Mouse (Mus musculus) midbrain, embryonic 14.5 days (tissue): Measurements from ENCODE around the gene Ttc30b. TPM values are rescaled to one million over a fixed set of nuclear protein-coding genes. Genes with fewer than 3 reads are reported as not detected.

ENCODE experiments used
- ATAC-seq: fragments of 200-750 bp; cut with Nextera tagmentation; 2 replicates; pipeline ENCODE4 v1.8.0; 2017; ENCODE audit warnings: moderate number of reproducible peaks, moderate library complexity; ENCODE audit not compliant: low FRiP score, low TSS enrichment
- DNase-seq: peaks from one replicate; pipeline ENCODE4 v3.0.0-alpha.2; 2015
- H3K27ac ChIP-seq: fragments of 300-500 bp; sonication (generic); replicated peaks from 2 replicates; pipeline ENCODE4 v1.5.1; 2014; ENCODE audit warnings: mild to moderate bottlenecking, low read depth, low read length, moderate library complexity
- H3K27me3 ChIP-seq: fragments of 300-500 bp; sonication (generic); 2 replicates; pipeline ENCODE4 v1.6.1; 2014; ENCODE audit warnings: low read length, control low read depth, mixed read lengths; ENCODE audit not compliant: control insufficient read depth, insufficient read depth
- H3K36me3 ChIP-seq: fragments of 300-500 bp; sonication (generic); 2 replicates; pipeline ENCODE4 v1.6.1; 2014; ENCODE audit warnings: low read length, control low read depth; ENCODE audit not compliant: control insufficient read depth, insufficient read depth
- H3K4me1 ChIP-seq: fragments of 300-500 bp; sonication (generic); 2 replicates; pipeline ENCODE4 v1.6.1; 2014; ENCODE audit warnings: mild to moderate bottlenecking, antibody characterized with exemption, low read length, control low read depth; ENCODE audit not compliant: control insufficient read depth, insufficient read depth
- H3K4me2 ChIP-seq: fragments of 300-500 bp; sonication (generic); 2 replicates; pipeline ENCODE4 v1.6.1; 2014; ENCODE audit warnings: mild to moderate bottlenecking, low read length, moderate library complexity
- H3K4me3 ChIP-seq: fragments of 300-500 bp; sonication (generic); replicated peaks from 2 replicates; pipeline ENCODE4 v1.5.1; 2014; ENCODE audit warnings: low read depth, low read length
- H3K9ac ChIP-seq: fragments of 300-500 bp; sonication (generic); replicated peaks from 2 replicates; pipeline ENCODE4 v1.6.1; 2014; ENCODE audit warnings: mild to moderate bottlenecking, low read length, moderate library complexity
- H3K9me3 ChIP-seq: fragments of 300-500 bp; sonication (generic); 2 replicates; pipeline ENCODE4 v1.6.1; 2016; ENCODE audit warnings: low read length, control low read depth, mixed read lengths; ENCODE audit not compliant: control insufficient read depth
- WGBS: fragments of 180-500 bp; shearing (Covaris S2); extraction: QIAGEN DNeasy Blood & Tissue Kit; methylation state at CpG from one replicate; pipeline ENCODE4 v1.1.7; 2014; 5-methylcytosine and 5-hydroxymethylcytosine counted together
- polyA plus RNA-seq: library from polyadenylated mRNA; unstranded; fragments of >200 nt; fragmentation: Nextera tagmentation; extraction: Ambion mirVana; gene quantifications from 2 replicates; pipeline ENCODE4 v1.2.1, GENCODE M21; 2014

The Ttc30b gene
- polyA plus RNA-seq, 1 experiment from 2014 or later: 21.2 TPM

GRCm38 (mm10) chr2:75895711-75896110 lies 42.7 kb downstream of the Ttc30b start:
- Histone ChIP-seq H3K27me3 (no peaks in the 10 kb centered on the region), H3K4me3 (no peak overlapping the region), H3K36me3 (no peaks in the 10 kb centered on the region), H3K9ac (no peak overlapping the region), H3K9me3 (no peaks in the 10 kb centered on the region), H3K4me2 (no peak overlapping the region), H3K4me1 (no peaks in the 10 kb centered on the region), H3K27ac (no peak overlapping the region)
- no peak for DNase-seq
- ATAC-seq: no peak
- WGBS: 89% methylated on average over 5 of the region's 5 CpGs

DNA sequence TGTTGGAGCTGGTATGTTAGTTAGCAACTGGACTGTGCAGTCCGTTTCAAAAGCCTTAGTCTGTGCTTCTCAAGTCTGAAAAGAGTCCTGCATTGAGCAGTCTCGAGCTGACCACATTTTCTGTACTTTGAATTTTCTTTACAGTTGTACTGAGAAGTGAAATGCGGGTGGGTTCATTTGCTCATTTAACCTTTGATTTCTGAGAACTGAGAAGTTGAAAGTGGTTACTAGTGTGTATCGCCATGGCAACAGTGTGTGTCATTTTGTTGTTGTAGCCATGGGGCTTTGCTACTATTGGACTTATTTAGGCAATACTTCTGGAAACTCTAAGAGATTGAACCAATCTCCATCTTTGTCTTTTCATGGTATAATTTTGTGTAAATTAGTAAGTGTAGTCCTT lies 46.4 kb downstream of the Ttc30b start:
- H3K4me3 ChIP-seq: no peak overlapping the region
- ATAC-seq (no peak), DNase-seq (peak; percentile 8)
- no peaks in the 10 kb centered on the region for H3K9me3 ChIP-seq
- 66% methylated on average over 4 of the region's 4 CpGs for WGBS
- H3K36me3 ChIP-seq: peaks cover 10% of the 10 kb centered on the region; the same call in 1 of the 2 replicates
- H3K27me3 ChIP-seq: no peaks in the 10 kb centered on the region
- no peaks in the 10 kb centered on the region for H3K4me1 ChIP-seq
- no peak overlapping the region for H3K9ac ChIP-seq
- H3K27ac ChIP-seq: no peak overlapping the region
- no peak overlapping the region for H3K4me2 ChIP-seq

Other genes with a start within 250 kb of the Ttc30b start
- 5.8 and 11.4 TPM in 2 replicates for gene Nfe2l2, start 233.9 kb downstream of the Ttc30b start, polyA plus RNA-seq
- 32.8 and 38.0 TPM in 2 replicates for gene Agps, start 106.4 kb downstream of the Ttc30b start, polyA plus RNA-seq
- 0.93 and 1.2 TPM in 2 replicates for gene Ttc30a2, start 39.6 kb upstream of the Ttc30b start, polyA plus RNA-seq
- 8.6 and 9.7 TPM in 2 replicates for gene Ttc30a1, start 43.4 kb upstream of the Ttc30b start, polyA plus RNA-seq